Mouse (Mus musculus) limb, embryonic 12.5 days (tissue): ENCODE data around the gene Cmc4. TPM values are rescaled to one million over a fixed set of nuclear protein-coding genes. Genes with fewer than 3 reads are reported as not detected.

Experiments
- ATAC-seq: fragments of 200-750 bp; cut with Nextera tagmentation; 2 replicates; pipeline ENCODE4 v1.8.0; 2017; ENCODE audit warnings: low read depth, moderate TSS enrichment; ENCODE audit not compliant: insufficient number of reproducible peaks, insufficient read depth, low FRiP score, low TSS enrichment
- H3K27ac ChIP-seq: fragments of 300-500 bp; sonication (generic); 2 replicates; pipeline ENCODE4 v1.5.1; 2016; ENCODE audit warnings: mild to moderate bottlenecking, moderate library complexity
- H3K27me3 ChIP-seq: fragments of 300-500 bp; sonication (generic); 2 replicates; pipeline ENCODE4 v1.6.1; 2016; ENCODE audit warnings: mild to moderate bottlenecking, moderate library complexity
- H3K36me3 ChIP-seq: fragments of 300-500 bp; sonication (generic); 2 replicates; pipeline ENCODE4 v1.6.1; 2016; ENCODE audit warnings: mild to moderate bottlenecking, moderate library complexity
- H3K4me1 ChIP-seq: fragments of 300-500 bp; sonication (generic); replicated peaks from 2 replicates; pipeline ENCODE4 v1.6.1; 2016
- H3K4me2 ChIP-seq: fragments of 300-500 bp; sonication (generic); 2 replicates; pipeline ENCODE4 v1.6.1; 2016; ENCODE audit warnings: mild to moderate bottlenecking, moderate library complexity
- H3K4me3 ChIP-seq: fragments of 300-500 bp; sonication (generic); replicated peaks from 2 replicates; pipeline ENCODE4 v1.5.1; 2016; ENCODE audit warnings: mild to moderate bottlenecking
- H3K9ac ChIP-seq: fragments of 300-500 bp; sonication (generic); replicated peaks from 2 replicates; pipeline ENCODE4 v1.6.1; 2016; ENCODE audit warnings: mild to moderate bottlenecking, moderate library complexity
- H3K9me3 ChIP-seq: fragments of 300-500 bp; sonication (generic); 2 replicates; pipeline ENCODE4 v1.6.1; 2016; ENCODE audit warnings: mild to moderate bottlenecking, moderate library complexity
- WGBS: fragments of 180-500 bp; shearing (Covaris S2); methylation state at CpG from one replicate; pipeline ENCODE4 v1.1.7; 2016; 5-methylcytosine and 5-hydroxymethylcytosine counted together
- polyA plus RNA-seq: library from polyadenylated mRNA; unstranded; fragments of >200 nt; fragmentation: Nextera tagmentation; extraction: Ambion mirVana; gene quantifications from 2 replicates; pipeline ENCODE4 v1.2.1, GENCODE M21; 2016

Cmc4 gene
- 21.5 and 26.1 TPM in 2 replicates for polyA plus RNA-seq

- whole genome bisulfite sequencing, result 11% methylated on average over 52 of the region's 52 CpGs
- Histone ChIP-seq H3K4me3 (peak within 1 kb of the TSS; percentile 48), H3K9me3 (no peaks in the 10 kb centered on the region), H3K27me3 (no peaks in the 10 kb centered on the region), H3K4me1 (no peaks in the 10 kb centered on the region), H3K9ac (peak within 1 kb of the TSS; percentile 52), H3K27ac (peak within 1 kb of the TSS; percentile 89), H3K36me3 (no peaks in the 10 kb centered on the region), H3K4me2 (peak within 1 kb of the TSS; percentile 51)
- ATAC-seq, result peak; percentile 99
Observed at GRCm38 (mm10) chrX:75415936-75416785, at the start of gene Cmc4, which contains the start of the genes Mtcp1 and Brcc3. TSS of gene Cmc4 (minus strand) at chrX:75416584. TSS of gene Mtcp1 (minus strand) at chrX:75416588. TSS of gene Brcc3 (plus strand) at chrX:75416628.

- no peak overlapping the region for H3K9ac ChIP-seq
- no peak for ATAC-seq
- no peak overlapping the region for H3K4me2 ChIP-seq
- H3K36me3 ChIP-seq, result peaks cover 38% of the 10 kb centered on the region
- no peak overlapping the region for H3K4me3 ChIP-seq
- H3K27me3 ChIP-seq, result no peaks in the 10 kb centered on the region
- no peaks in the 10 kb centered on the region for H3K4me1 ChIP-seq
- no peak overlapping the region for H3K27ac ChIP-seq
- 83% methylated on average over 1 of the region's 1 CpGs for WGBS
- peaks cover 10% of the 10 kb centered on the region; the same call in 1 of the 2 replicates for H3K9me3 ChIP-seq
Observed at GRCm38 (mm10) chrX:75454597-75454996, 38.2 kb upstream of the Cmc4 start.

- Histone ChIP-seq H3K9ac (no peak overlapping the region), H3K4me2 (no peak overlapping the region), H3K27ac (no peak overlapping the region), H3K36me3 (no peaks in the 10 kb centered on the region), H3K27me3 (no peaks in the 10 kb centered on the region), H3K9me3 (no peaks in the 10 kb centered on the region), H3K4me3 (no peak overlapping the region), H3K4me1 (no peaks in the 10 kb centered on the region)
- no peak for ATAC-seq
- WGBS, result 94% methylated on average over 1 of the region's 1 CpGs
Observed at GRCm38 (mm10) chrX:75409711-75410110, 6.7 kb downstream of the Cmc4 start.

- H3K9me3 ChIP-seq, result no peaks in the 10 kb centered on the region
- no peak overlapping the region for H3K9ac ChIP-seq
- no peak for ATAC-seq
- H3K4me3 ChIP-seq, result no peak overlapping the region
- no peak overlapping the region for H3K4me2 ChIP-seq
- no peaks in the 10 kb centered on the region for H3K4me1 ChIP-seq
- H3K27ac ChIP-seq, result no peak overlapping the region
- H3K36me3 ChIP-seq, result peaks cover 9% of the 10 kb centered on the region
- no peaks in the 10 kb centered on the region for H3K27me3 ChIP-seq
Observed at GRCm38 (mm10) chrX:75403350-75403749, 13.0 kb downstream of the Cmc4 start.

- Histone ChIP-seq H3K36me3 (peaks cover 9% of the 10 kb centered on the region), H3K9me3 (no peaks in the 10 kb centered on the region), H3K27ac (no peak overlapping the region), H3K4me3 (no peak overlapping the region), H3K9ac (no peak overlapping the region), H3K4me1 (no peaks in the 10 kb centered on the region), H3K27me3 (no peaks in the 10 kb centered on the region), H3K4me2 (no peak overlapping the region)
- ATAC-seq, result no peak
- 87% methylated on average over 2 of the region's 2 CpGs for WGBS
Observed at GRCm38 (mm10) chrX:75402668-75403067, 13.7 kb downstream of the Cmc4 start.

- WGBS, result 82% methylated on average over 1 of the region's 1 CpGs
- no peak overlapping the region for H3K4me2 ChIP-seq
- H3K36me3 ChIP-seq, result peaks cover 12% of the 10 kb centered on the region
Observed at GRCm38 (mm10) chrX:75399471-75399870, 16.9 kb downstream of the Cmc4 start.

GRCm38 (mm10) chrX:75382195-75382771 lies 34.1 kb downstream of the Cmc4 start, which contains the start of the genes Fundc2 and F8:
TSS of gene Fundc2 (plus strand) at chrX:75382399.
TSS of gene F8 (minus strand) at chrX:75382615.
- Histone ChIP-seq H3K9ac (peak within 1 kb of the TSS; percentile 56; the same call in 1 of the 2 replicates), H3K36me3 (no peaks in the 10 kb centered on the region), H3K27ac (peak within 1 kb of the TSS; percentile 72), H3K4me1 (no peaks in the 10 kb centered on the region), H3K27me3 (no peaks in the 10 kb centered on the region), H3K4me2 (peak within 1 kb of the TSS; percentile 49), H3K4me3 (peak within 1 kb of the TSS; percentile 47), H3K9me3 (no peaks in the 10 kb centered on the region)
- peak; percentile 95 for ATAC-seq
- 12% methylated on average over 25 of the region's 25 CpGs for WGBS

More at GRCm38 (mm10) chrX:75399471-75399870, 16.9 kb downstream of the Cmc4 start:
- ATAC-seq, result no peak
- H3K9ac ChIP-seq, result no peak overlapping the region
- no peaks in the 10 kb centered on the region for H3K27me3 ChIP-seq
- H3K4me3 ChIP-seq, result no peak overlapping the region
- H3K4me1 ChIP-seq, result no peaks in the 10 kb centered on the region
- no peak overlapping the region for H3K27ac ChIP-seq
- no peaks in the 10 kb centered on the region for H3K9me3 ChIP-seq

GRCm38 (mm10) chrX:75381699-75382098 lies 34.7 kb downstream of the Cmc4 start:
- 76% methylated on average over 5 of the region's 5 CpGs for WGBS
- no peaks in the 10 kb centered on the region for H3K36me3 ChIP-seq
- H3K4me2 ChIP-seq, result peak overlapping the region; percentile 49
- peak overlapping the region; percentile 47 for H3K4me3 ChIP-seq
- H3K27me3 ChIP-seq, result no peaks in the 10 kb centered on the region
- no peak overlapping the region for H3K27ac ChIP-seq
- no peaks in the 10 kb centered on the region for H3K4me1 ChIP-seq
- H3K9ac ChIP-seq, result no peak overlapping the region
- ATAC-seq, result no peak
- no peaks in the 10 kb centered on the region for H3K9me3 ChIP-seq

GRCm38 (mm10) chrX:75381176-75381575 lies 35.2 kb downstream of the Cmc4 start:
- no peak for ATAC-seq
- H3K4me2 ChIP-seq, result no peak overlapping the region
- H3K9me3 ChIP-seq, result no peaks in the 10 kb centered on the region
- no peaks in the 10 kb centered on the region for H3K27me3 ChIP-seq
- no peaks in the 10 kb centered on the region for H3K36me3 ChIP-seq
- no peak overlapping the region for H3K27ac ChIP-seq
- H3K4me3 ChIP-seq, result no peak overlapping the region
- 83% methylated on average over 1 of the region's 1 CpGs for WGBS
- no peak overlapping the region for H3K9ac ChIP-seq
- no peaks in the 10 kb centered on the region for H3K4me1 ChIP-seq

- Histone ChIP-seq H3K27ac (no peak overlapping the region), H3K4me3 (no peak overlapping the region), H3K9me3 (no peaks in the 10 kb centered on the region), H3K27me3 (no peaks in the 10 kb centered on the region), H3K4me2 (no peak overlapping the region), H3K9ac (no peak overlapping the region), H3K36me3 (no peaks in the 10 kb centered on the region), H3K4me1 (no peaks in the 10 kb centered on the region)
- no peak for ATAC-seq
Observed at GRCm38 (mm10) chrX:75376815-75377214, 39.6 kb downstream of the Cmc4 start.

- H3K27ac ChIP-seq, result no peak overlapping the region
- no peak overlapping the region for H3K9ac ChIP-seq
- no peak for ATAC-seq
- H3K4me2 ChIP-seq, result no peak overlapping the region
- H3K27me3 ChIP-seq, result no peaks in the 10 kb centered on the region
- 79% methylated on average over 2 of the region's 2 CpGs for WGBS
- H3K36me3 ChIP-seq, result no peaks in the 10 kb centered on the region
- no peak overlapping the region for H3K4me3 ChIP-seq
- H3K4me1 ChIP-seq, result no peaks in the 10 kb centered on the region
- no peaks in the 10 kb centered on the region for H3K9me3 ChIP-seq
Observed at GRCm38 (mm10) chrX:75372666-75373425, 43.5 kb downstream of the Cmc4 start.
